Mouse (Mus musculus): ENCODE results near the gene Nprl2. TPM values are rescaled to one million over a fixed set of nuclear protein-coding genes. Genes with fewer than 3 reads are reported as not detected.
A peak's percentile ranks its signal among the peaks of the same experiment; 100 is the strongest.

Nprl2 gene
- polyA plus RNA-seq, 1 experiment from 2014 or later: 8.5 TPM

DNA sequence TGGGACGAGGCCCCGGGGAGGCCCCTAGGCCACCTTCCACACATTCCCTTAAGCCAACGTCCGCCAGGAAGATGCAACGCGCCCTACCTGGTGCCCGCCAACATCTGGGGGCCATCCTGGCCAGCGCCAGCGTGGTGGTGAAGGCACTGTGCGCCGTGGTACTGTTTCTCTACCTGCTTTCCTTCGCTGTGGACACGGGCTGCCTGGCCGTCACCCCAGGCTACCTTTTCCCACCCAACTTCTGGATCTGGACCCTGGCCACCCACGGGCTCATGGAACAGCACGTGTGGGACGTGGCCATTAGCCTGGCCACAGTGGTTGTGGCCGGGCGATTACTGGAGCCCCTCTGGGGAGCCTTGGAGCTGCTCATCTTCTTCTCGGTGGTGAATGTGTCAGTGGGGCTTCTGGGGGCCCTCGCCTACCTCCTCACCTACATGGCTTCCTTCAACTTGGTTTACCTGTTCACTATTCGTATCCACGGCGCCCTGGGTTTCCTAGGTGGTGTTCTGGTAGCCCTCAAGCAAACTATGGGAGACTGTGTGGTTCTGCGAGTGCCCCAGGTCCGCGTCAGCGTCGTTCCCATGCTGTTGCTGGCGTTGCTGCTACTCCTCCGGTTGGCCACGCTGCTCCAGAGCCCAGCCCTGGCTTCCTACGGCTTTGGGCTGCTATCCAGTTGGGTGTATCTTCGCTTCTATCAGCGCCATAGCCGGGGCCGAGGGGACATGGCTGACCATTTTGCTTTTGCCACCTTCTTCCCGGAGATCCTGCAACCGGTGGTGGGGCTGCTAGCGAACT is 7.4 kb upstream of the Nprl2 start:
- H3K4me3 ChIP-seq (ENCODE audit: low read depth, low read length): peak overlapping the region; percentile 70
- WGBS (ENCODE audit: insufficient replicate concordance): 0% methylated on average over 40 of the region's 40 CpGs
- peaks cover 27% of the 10 kb centered on the region for H3K4me1 ChIP-seq (ENCODE audit: insufficient read depth)
- no peaks in the 10 kb centered on the region for H3K27me3 ChIP-seq (ENCODE audit: insufficient read depth, low read length)
- ATAC-seq: peak; percentile 12; the same call in 1 of the 2 replicates
- H3K27ac ChIP-seq (ENCODE audit: low read depth): peak overlapping the region; percentile 79
- no peaks in the 10 kb centered on the region for H3K9me3 ChIP-seq (ENCODE audit: low read length)
- peaks cover 21% of the 10 kb centered on the region for H3K36me3 ChIP-seq (replicated peaks; ENCODE audit: insufficient read depth, low read length)
- H3K9ac ChIP-seq (replicated peaks): peak overlapping the region; percentile 91
- peak overlapping the region; percentile 97 for H3K4me2 ChIP-seq (ENCODE audit: low read depth, low read length)
- peak; percentile 59 for DNase-seq
- TF ChIP-seq CTCF (IDR thresholded peaks at IDR 0.05; ENCODE audit: low read depth): no peak
- TF ChIP-seq EP300 (IDR thresholded peaks at IDR 0.05; ENCODE audit: low read depth): no peak

DNA sequence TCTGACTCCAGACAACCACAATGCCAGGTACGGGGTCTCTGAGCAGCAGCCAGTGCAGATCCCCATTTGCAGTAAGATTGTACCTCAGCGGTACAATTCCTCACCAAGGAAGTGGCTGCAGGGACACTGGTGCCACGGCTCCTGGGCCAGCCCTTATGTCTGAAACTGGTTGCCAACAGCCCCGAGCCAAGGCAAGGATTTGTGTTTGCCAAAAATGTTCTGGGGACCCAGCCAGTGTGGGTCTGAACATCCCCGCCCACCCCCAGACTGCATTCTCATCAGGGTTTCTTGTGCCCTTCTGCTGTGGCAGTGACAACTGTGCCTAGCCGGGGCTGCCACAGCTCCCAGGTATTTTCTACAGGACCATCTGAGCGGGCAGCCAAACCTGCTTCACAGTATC is 3.8 kb upstream of the Nprl2 start:
- WGBS (ENCODE audit: insufficient replicate concordance): 91% methylated on average over 7 of the region's 7 CpGs

DNA sequence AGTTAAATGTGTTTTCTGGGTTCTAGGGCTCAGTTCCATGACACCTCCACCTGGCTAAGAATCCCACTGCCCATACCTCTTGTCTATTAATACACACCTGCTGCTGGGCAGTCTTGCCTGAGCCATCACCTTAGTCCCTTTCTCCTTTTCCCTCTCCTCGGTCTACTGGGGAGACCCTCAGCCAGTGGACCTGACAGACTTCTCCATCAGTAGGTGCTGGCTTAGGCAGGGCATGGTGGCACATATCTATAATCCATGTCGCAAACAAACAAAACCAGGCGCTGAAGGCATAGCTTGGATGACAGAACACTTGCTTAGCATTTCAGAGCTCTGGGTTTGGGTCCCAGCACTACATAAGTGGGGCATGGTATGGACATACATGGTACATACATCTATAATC is 3.3 kb upstream of the Nprl2 start:
- no peaks in the 10 kb centered on the region for H3K9me3 ChIP-seq (ENCODE audit: low read length)
- WGBS (ENCODE audit: insufficient replicate concordance): 83% methylated on average over 3 of the region's 3 CpGs
- no peak overlapping the region for H3K4me3 ChIP-seq (ENCODE audit: low read depth, low read length)
- H3K27ac ChIP-seq (ENCODE audit: low read depth): no peak overlapping the region
- no peaks in the 10 kb centered on the region for H3K27me3 ChIP-seq (ENCODE audit: insufficient read depth, low read length)
- no peak for TF ChIP-seq EP300 (IDR thresholded peaks at IDR 0.05; ENCODE audit: low read depth)
- TF ChIP-seq CTCF (IDR thresholded peaks at IDR 0.05; ENCODE audit: low read depth): no peak
- no peak overlapping the region for H3K4me2 ChIP-seq (ENCODE audit: low read depth, low read length)
- no peak overlapping the region for H3K9ac ChIP-seq (replicated peaks)
- peaks cover 41% of the 10 kb centered on the region for H3K4me1 ChIP-seq (ENCODE audit: insufficient read depth)
- peaks cover 27% of the 10 kb centered on the region for H3K36me3 ChIP-seq (replicated peaks; ENCODE audit: insufficient read depth, low read length)
- no peak for DNase-seq
- no peak for ATAC-seq

More for the DNA sequence above, 3.8 kb upstream of the Nprl2 start:
- H3K9me3 ChIP-seq (ENCODE audit: low read length): no peaks in the 10 kb centered on the region
- H3K9ac ChIP-seq (replicated peaks): no peak overlapping the region
- no peak for DNase-seq
- no peak overlapping the region for H3K4me2 ChIP-seq (ENCODE audit: low read depth, low read length)
- ATAC-seq: no peak
- H3K36me3 ChIP-seq (replicated peaks; ENCODE audit: insufficient read depth, low read length): peaks cover 27% of the 10 kb centered on the region
- TF ChIP-seq EP300 (IDR thresholded peaks at IDR 0.05; ENCODE audit: low read depth) (no peak), CTCF (IDR thresholded peaks at IDR 0.05; ENCODE audit: low read depth) (no peak)
- no peak overlapping the region for H3K27ac ChIP-seq (ENCODE audit: low read depth)
- no peak overlapping the region for H3K4me3 ChIP-seq (ENCODE audit: low read depth, low read length)
- peaks cover 45% of the 10 kb centered on the region for H3K4me1 ChIP-seq (ENCODE audit: insufficient read depth)
- H3K27me3 ChIP-seq (ENCODE audit: insufficient read depth, low read length): no peaks in the 10 kb centered on the region

GRCm38 (mm10) chr9:107539940-107540339 is 2.1 kb upstream of the Nprl2 start:
- Histone ChIP-seq H3K9ac (replicated peaks) (no peak overlapping the region), H3K27ac (ENCODE audit: low read depth) (no peak overlapping the region), H3K4me3 (ENCODE audit: low read depth, low read length) (no peak overlapping the region), H3K4me2 (ENCODE audit: low read depth, low read length) (no peak overlapping the region), H3K4me1 (ENCODE audit: insufficient read depth) (peaks cover 38% of the 10 kb centered on the region), H3K36me3 (replicated peaks; ENCODE audit: insufficient read depth, low read length) (peaks cover 27% of the 10 kb centered on the region), H3K27me3 (ENCODE audit: insufficient read depth, low read length) (no peaks in the 10 kb centered on the region), H3K9me3 (ENCODE audit: low read length) (no peaks in the 10 kb centered on the region)
- DNase-seq (no peak), ATAC-seq (no peak)
- WGBS (ENCODE audit: insufficient replicate concordance): 92% methylated on average over 8 of the region's 8 CpGs
- TF ChIP-seq EP300 (IDR thresholded peaks at IDR 0.05; ENCODE audit: low read depth) (no peak), CTCF (IDR thresholded peaks at IDR 0.05; ENCODE audit: low read depth) (no peak)

GRCm38 (mm10) chr9:107540420-107540819 is 1.6 kb upstream of the Nprl2 start:
- TF ChIP-seq EP300 (IDR thresholded peaks at IDR 0.05; ENCODE audit: low read depth) (no peak), CTCF (IDR thresholded peaks at IDR 0.05; ENCODE audit: low read depth) (0 out of 2 replicates have a peak, but pooled peaks have one; percentile 4)
- Histone ChIP-seq H3K27ac (ENCODE audit: low read depth) (no peak overlapping the region), H3K9ac (replicated peaks) (no peak overlapping the region), H3K4me1 (ENCODE audit: insufficient read depth) (peaks cover 33% of the 10 kb centered on the region), H3K4me3 (ENCODE audit: low read depth, low read length) (no peak overlapping the region), H3K9me3 (ENCODE audit: low read length) (no peaks in the 10 kb centered on the region), H3K27me3 (ENCODE audit: insufficient read depth, low read length) (no peaks in the 10 kb centered on the region), H3K36me3 (replicated peaks; ENCODE audit: insufficient read depth, low read length) (peaks cover 30% of the 10 kb centered on the region), H3K4me2 (ENCODE audit: low read depth, low read length) (no peak overlapping the region)
- WGBS (ENCODE audit: insufficient replicate concordance): 66% methylated on average over 4 of the region's 4 CpGs
- ATAC-seq (no peak), DNase-seq (no peak)

DNA sequence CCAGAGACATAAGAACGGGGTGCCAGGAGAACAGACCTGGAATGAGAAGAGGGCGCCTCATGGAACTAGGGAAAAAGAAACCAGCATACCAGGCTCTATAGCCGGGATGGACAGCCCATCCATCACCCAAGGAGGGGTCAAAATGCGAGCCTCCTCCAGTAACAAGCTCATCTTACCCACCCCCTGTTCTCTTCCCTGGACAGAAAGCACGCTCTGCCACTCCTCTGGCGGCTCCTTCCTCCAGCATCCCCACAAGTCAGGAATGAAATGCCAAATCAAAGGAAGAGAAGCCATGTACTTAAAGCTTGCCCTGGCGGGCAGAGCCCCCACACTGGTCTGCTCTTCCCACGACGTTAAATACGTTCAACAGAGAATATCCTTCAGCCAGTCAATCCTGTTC is 1.0 kb upstream of the Nprl2 start:
- 50% methylated on average over 10 of the region's 10 CpGs for WGBS (ENCODE audit: insufficient replicate concordance)
- H3K27me3 ChIP-seq (ENCODE audit: insufficient read depth, low read length): no peaks in the 10 kb centered on the region
- H3K9me3 ChIP-seq (ENCODE audit: low read length): no peaks in the 10 kb centered on the region
- no peak overlapping the region for H3K27ac ChIP-seq (ENCODE audit: low read depth)
- TF ChIP-seq CTCF (IDR thresholded peaks at IDR 0.05; ENCODE audit: low read depth) (no peak), EP300 (IDR thresholded peaks at IDR 0.05; ENCODE audit: low read depth) (no peak)
- H3K36me3 ChIP-seq (replicated peaks; ENCODE audit: insufficient read depth, low read length): peaks cover 30% of the 10 kb centered on the region
- ATAC-seq (no peak), DNase-seq (no peak)
- H3K4me2 ChIP-seq (ENCODE audit: low read depth, low read length): peak overlapping the region; percentile 96
- H3K9ac ChIP-seq (replicated peaks): no peak overlapping the region
- H3K4me3 ChIP-seq (ENCODE audit: low read depth, low read length): no peak overlapping the region
- peaks cover 28% of the 10 kb centered on the region for H3K4me1 ChIP-seq (ENCODE audit: insufficient read depth)
